Mouse (Mus musculus): Measurements from ENCODE around the gene Ppm1j.
"Not testable (repeated sequence)": the region's sequence is repeated elsewhere in the genome, so short reads cannot be mapped to it uniquely, and the experiment has no call there.

Ppm1j gene

DNA sequence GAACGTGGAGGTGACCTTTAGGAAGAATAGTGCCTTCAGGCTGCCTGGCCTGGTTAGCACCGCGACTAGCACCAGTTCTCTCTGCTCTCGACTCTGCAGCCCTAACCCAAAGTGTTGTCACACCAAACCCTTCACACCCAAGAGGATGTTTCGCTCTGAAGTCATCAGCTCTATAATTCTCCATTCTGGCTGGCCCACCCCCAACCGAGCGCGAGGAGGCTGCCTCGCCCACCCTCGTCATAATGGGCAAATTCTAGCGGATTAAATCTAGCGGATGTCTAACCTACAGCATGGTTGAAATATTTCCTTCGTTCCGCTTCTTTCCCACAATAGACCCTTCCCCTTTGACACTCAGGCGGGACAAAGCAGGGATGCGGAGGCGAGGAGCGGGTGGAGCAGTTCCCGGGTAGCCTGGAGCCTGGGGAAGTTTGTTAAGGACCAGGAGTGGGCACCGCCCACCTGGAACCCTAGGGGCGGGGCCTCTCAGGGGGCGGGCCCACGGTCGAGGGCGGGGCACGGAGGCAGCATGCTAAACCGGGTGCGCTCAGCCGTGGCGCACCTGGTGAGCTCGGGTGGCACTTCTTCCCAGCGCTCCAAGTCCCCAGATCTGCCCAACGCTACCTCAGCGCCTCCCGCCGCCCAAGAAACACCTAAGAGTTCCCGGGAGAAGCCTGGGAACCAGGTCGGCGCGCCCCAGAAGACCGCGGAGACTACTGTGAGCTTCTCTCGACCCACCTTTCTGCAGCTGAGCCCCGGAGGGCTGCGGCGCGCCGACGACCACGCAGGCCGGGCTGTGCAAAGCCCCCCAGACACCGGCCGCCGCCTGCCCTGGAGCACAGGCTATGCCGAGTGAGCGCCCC lies at the start of gene Ppm1j:
TSS of gene Ppm1j (plus strand) at position 496 of the 860 bp plus-strand sequence.
- no peak for DNase-seq

GRCm38 (mm10) chr3:104732907-104733306 lies 47.9 kb upstream of the Ppm1j start:
- DNase-seq, result no peak

GRCm38 (mm10) chr3:104734654-104735053 lies 46.2 kb upstream of the Ppm1j start:
- DNase-seq, result no peak

DNA sequence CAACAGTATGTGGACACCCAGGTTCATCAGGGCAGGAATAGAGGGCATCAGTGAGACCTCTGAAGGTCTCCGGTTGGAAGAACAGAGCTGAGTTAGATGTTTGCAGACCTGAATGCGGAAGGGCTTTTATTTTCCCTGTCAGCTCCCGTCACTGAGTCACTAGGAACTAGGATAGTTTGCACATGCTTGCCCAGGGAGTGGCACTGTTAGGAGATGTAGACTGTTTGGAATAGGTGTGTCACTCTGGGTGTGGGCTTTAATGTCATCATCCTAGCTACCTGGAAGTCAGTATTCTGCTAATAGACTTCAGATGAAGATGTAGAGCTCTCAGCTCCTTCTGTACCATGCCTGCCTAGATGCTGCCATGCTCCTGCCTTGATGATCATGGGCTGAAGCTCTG lies 38.9 kb upstream of the Ppm1j start:
- DNase-seq, result no peak

GRCm38 (mm10) chr3:104743161-104743560 lies 37.7 kb upstream of the Ppm1j start:
- DNase-seq, result no peak

DNA sequence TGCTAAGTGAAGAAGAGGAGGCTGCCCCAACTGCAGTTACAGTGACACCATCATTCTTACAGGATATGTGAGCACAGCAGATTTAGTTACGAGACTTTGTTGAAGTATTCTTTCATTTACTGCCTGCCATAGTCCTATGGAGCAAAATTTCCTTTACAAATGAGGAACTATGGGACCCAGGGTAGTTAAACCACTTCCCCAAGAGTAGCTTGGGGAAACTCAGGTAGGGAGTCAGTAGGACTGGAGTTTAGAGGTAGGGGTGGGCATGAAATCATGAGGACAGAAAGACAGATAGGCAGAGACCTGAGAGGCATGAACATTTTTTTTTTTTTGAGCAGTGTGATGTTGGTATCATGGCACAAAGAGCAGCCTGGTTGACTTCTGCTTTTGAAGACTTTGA lies 37.0 kb upstream of the Ppm1j start:
- no peak for DNase-seq

GRCm38 (mm10) chr3:104752845-104753244 lies 28.0 kb upstream of the Ppm1j start:
- DNase-seq, result not testable (repeated sequence)

DNA sequence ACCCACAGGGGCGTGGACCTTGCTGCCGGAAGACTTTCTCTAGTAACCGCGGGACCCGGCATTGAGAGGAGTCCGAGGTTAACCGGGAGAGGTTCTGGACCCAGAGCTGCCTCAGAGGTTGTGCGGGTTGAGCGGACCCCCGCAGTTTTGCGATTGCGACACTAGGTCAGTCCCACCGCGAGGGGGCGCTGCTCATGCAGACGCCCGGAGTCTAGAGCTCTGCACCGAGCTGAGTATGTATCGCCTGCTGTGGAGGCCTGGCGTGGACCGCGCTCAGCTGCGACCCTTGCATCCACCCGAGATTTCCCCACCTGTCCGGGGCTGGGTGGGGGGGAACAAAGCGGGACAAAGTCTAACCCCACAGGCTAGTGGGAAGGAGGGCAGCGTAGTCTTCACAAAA lies 22.4 kb upstream of the Ppm1j start:
- peak; percentile 23 for DNase-seq

- no peak for DNase-seq
Measured at GRCm38 (mm10) chr3:104758869-104759268, 22.0 kb upstream of the Ppm1j start.

- not testable (repeated sequence) for DNase-seq
Measured at GRCm38 (mm10) chr3:104762103-104762863, 18.6 kb upstream of the Ppm1j start.

GRCm38 (mm10) chr3:104765021-104765420 lies 15.8 kb upstream of the Ppm1j start:
- no peak for DNase-seq

- DNase-seq, result no peak
Measured at GRCm38 (mm10) chr3:104767141-104767540, 13.7 kb upstream of the Ppm1j start.

DNA sequence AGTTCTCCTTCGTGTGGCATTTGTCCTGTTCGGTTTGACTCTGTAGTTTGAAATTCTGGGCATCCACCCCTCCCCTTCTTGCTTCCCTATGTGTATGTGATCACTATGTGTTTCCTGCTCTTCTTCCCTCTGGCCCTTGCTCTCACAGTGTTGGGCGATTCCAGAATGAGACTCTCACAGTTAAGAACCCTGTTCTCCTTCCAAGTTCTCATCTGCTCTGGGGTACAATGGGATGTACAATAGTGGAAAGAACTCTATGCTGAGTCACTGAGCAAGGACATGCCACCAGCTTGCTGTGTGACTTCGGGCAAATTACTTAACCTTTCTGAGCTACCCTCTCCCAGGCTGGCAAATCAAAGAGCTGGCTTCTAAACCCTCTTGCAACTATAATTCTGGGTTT lies 13.1 kb upstream of the Ppm1j start:
- DNase-seq, result no peak

DNA sequence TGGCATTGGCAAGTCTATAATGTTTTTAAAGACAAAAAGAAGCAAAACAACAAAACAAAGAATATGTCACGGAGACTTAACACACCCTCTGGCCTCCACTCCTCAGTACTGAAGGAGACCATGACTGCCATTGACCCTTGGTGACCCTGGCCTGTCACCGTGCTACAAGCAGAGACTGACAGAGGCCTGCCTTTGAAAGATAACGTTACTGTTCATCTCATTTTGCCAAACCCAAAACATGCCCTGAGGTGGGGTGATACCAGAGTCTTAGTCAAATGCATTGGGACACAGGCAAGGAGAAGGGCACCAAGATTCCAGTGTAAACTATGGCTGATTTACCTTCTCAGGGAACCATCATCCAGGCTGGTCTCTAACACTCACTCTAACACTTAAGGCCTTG lies 11.7 kb upstream of the Ppm1j start:
- no peak for DNase-seq

- no peak for DNase-seq
Measured at GRCm38 (mm10) chr3:104770035-104770434, 10.8 kb upstream of the Ppm1j start.

DNA sequence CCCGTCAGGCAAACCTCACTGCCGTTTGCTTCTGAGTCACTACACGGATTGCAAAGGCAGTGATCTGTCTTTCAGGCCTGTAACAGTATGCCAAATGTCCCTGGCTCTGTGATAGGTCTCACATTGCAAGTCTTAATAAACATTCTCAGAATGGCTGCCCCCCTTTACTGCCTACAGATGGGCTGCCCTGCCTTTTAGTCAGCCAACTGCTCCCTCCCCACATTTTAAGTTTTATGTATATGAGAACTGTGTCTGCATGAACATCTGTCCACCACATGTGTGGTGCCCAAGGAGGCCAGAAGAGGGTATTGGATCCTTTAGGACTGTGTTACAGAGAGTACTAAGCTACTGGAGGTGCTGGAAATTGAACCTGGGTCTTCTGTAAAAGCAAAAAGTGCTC lies 9.9 kb upstream of the Ppm1j start:
- DNase-seq, result no peak

DNA sequence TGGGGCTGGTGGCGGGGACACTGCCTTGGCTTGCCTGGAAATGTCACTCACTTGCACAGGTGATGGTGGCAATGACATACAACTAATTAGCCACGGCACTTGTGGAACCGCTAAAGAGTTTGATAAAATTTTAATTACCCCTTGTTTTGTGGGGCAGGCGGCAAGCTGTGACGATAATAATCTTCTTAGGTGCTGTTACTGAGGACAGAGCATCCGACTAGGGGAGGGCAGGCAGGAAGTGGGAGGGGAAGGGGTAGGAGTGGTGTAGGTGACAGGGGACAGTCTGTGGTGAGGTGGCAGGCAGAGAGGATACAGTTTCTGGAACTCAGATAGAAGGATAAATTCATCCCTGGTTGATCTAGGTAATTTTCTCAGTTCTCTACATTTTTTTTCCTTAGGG lies 9.4 kb upstream of the Ppm1j start:
- no peak for DNase-seq

DNA sequence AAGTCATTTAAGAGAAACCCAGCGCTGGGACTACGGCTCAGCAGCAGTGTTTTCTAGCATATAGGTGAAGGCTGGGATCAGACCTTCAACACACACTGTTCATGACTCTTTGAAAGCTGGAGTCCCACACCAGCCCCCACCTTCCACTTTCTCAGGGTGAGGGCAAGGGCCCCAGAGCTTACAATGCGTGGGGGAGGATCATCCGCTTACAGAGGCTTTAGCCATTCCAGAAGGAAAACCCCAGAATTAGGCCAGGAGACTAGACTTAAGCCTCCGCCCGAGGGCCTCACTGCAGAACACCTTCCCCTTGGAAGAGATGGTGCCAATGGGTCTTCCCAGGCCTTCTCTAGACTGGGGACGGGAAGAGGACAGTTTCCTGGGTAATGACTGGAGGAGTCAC lies 7.6 kb upstream of the Ppm1j start:
- DNase-seq, result no peak

GRCm38 (mm10) chr3:104777342-104777741 lies 3.5 kb upstream of the Ppm1j start:
- no peak for DNase-seq

DNA sequence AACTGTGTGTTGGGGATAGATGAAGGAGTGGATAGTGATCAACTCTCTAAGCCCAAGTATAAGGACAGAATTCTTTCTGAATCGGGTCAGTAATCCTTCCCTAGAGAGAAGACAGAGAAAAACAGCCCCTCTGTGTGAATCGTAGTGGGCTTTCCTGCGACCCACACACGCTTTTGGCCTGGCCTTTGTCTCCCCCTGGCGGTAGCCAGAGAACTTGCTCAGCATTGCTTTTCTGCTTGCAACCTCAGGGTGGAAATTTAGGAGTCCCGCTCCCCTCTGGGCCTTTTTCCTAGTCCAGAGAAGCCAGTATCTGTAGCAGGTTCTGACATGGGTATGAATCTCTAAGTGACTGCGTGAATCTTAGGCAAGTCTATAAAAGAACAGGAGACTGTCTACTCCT lies 907 bp upstream of the Ppm1j start:
- DNase-seq, result no peak

DNA sequence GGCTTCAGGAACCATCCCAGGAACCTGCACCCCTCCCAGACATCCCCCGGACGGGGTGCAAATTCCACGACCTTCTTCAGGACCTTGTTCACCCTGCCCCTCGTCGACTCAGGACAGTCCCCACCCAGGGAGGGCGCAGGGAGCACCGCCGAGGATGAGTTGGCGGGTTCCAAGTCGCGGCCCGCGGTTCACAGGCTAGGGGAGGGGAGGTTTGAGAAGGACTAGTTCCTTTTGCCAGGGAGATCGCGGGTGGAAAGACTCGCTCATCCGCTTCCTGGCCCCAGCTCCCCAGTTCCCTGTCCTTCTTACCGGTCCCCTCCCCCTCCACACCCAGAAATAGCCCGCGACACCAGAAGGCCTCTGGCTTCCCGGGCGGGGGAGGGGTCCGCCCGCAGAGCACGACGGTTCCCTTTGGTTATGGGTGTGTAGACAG lies 631 bp downstream of the Ppm1j start, which contains the start of gene Fam19a3:
TSS of gene Fam19a3 (minus strand) at position 370 of the 433 bp plus-strand sequence.
- DNase-seq, result no peak

GRCm38 (mm10) chr3:104782061-104782681 lies 1.3 kb downstream of the Ppm1j start:
- DNase-seq, result no peak

DNA sequence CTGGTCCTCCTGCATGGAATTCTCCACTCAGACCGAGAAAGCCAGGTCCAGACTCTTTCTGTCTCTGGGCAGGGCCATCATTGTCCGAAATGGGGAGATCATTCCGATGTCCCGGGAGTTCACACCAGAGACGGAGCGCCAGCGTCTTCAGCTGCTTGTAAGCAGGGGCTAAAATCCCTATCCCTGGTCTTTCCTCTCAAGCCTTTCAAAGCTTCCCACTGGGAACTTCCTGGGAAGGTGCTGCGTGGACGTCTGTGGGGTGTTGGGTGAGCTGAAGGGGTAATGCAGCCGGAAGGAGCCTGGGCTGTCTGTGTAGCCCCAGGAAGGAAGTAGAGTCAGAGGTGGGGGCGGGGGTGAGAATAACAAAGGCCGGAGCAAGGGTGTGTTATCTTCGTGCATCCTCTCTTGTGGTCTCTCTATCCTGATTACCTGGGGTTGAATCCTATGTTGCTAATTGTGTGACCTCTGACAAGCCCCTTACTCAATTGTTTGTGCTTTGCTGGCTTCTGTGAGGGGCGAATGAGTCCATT lies 3.2 kb downstream of the Ppm1j start:
- no peak for DNase-seq

Data from cerebellum, adult 11-12 months (tissue).